Mouse (Mus musculus): Measurements from ENCODE around the gene Dazl. TPM values are rescaled to one million over a fixed set of nuclear protein-coding genes. Genes with fewer than 3 reads are reported as not detected.

Gene Dazl
- polyA plus RNA-seq, 1 experiment from 2014 or later: 0.58 TPM

GRCm38 (mm10) chr17:50236702-50237435, 56.6 kb downstream of the Dazl start:
- no peak overlapping the region for H3K4me2 ChIP-seq (ENCODE audit: low read length)
- ATAC-seq (ENCODE audit: insufficient number of reproducible peaks, insufficient read depth, low FRiP score, low read depth): no peak
- WGBS: 59% methylated on average over 9 of the region's 9 CpGs

GRCm38 (mm10) chr17:50235943-50236701, 57.3 kb downstream of the Dazl start:
- Histone ChIP-seq H3K36me3 (ENCODE audit: control insufficient read depth, insufficient read depth, low read length) (no peaks in the 10 kb centered on the region), H3K27me3 (ENCODE audit: control insufficient read depth, insufficient read depth, low read length) (peaks cover 12% of the 10 kb centered on the region; the same call in 1 of the 2 replicates), H3K9me3 (ENCODE audit: control insufficient read depth, low read length) (no peaks in the 10 kb centered on the region), H3K4me2 (ENCODE audit: low read length) (no peak overlapping the region), H3K4me1 (ENCODE audit: control insufficient read depth in 2 of 2, insufficient read depth in 2 of 2, low read length in 2 of 2) (no peaks in the 10 kb centered on the region), H3K27ac (replicated peaks in 1 of 2; ENCODE audit: control insufficient read depth in 1 of 2, insufficient read depth in 1 of 2, low read depth in 2 of 2, low read length in 2 of 2) (no peak overlapping the region), H3K4me3 (ENCODE audit: control insufficient read depth in 1 of 2, insufficient read depth in 1 of 2, low read depth in 1 of 2, low read length in 2 of 2) (no peak overlapping the region), H3K9ac (ENCODE audit: low read length) (no peak overlapping the region)
- ATAC-seq (ENCODE audit: insufficient number of reproducible peaks, insufficient read depth, low FRiP score, low read depth): no peak
- WGBS: 62% methylated on average over 13 of the region's 13 CpGs

More at GRCm38 (mm10) chr17:50236702-50237435, 56.6 kb downstream of the Dazl start:
- no peak overlapping the region for H3K9ac ChIP-seq (ENCODE audit: low read length)
- H3K4me3 ChIP-seq (ENCODE audit: control insufficient read depth in 1 of 2, insufficient read depth in 1 of 2, low read depth in 1 of 2, low read length in 2 of 2): no peak overlapping the region
- no peaks in the 10 kb centered on the region for H3K36me3 ChIP-seq (ENCODE audit: control insufficient read depth, insufficient read depth, low read length)
- peaks cover 12% of the 10 kb centered on the region; the same call in 1 of the 2 replicates for H3K27me3 ChIP-seq (ENCODE audit: control insufficient read depth, insufficient read depth, low read length)
- no peaks in the 10 kb centered on the region for H3K9me3 ChIP-seq (ENCODE audit: control insufficient read depth, low read length)
- no peaks in the 10 kb centered on the region for H3K4me1 ChIP-seq (ENCODE audit: control insufficient read depth in 2 of 2, insufficient read depth in 2 of 2, low read length in 2 of 2)
- no peak overlapping the region for H3K27ac ChIP-seq (replicated peaks in 1 of 2; ENCODE audit: control insufficient read depth in 1 of 2, insufficient read depth in 1 of 2, low read depth in 2 of 2, low read length in 2 of 2)

GRCm38 (mm10) chr17:50233956-50234355, 59.5 kb downstream of the Dazl start:
- Histone ChIP-seq H3K36me3 (ENCODE audit: control insufficient read depth, insufficient read depth, low read length) (no peaks in the 10 kb centered on the region), H3K9ac (ENCODE audit: low read length) (no peak overlapping the region), H3K4me3 (ENCODE audit: control insufficient read depth in 1 of 2, insufficient read depth in 1 of 2, low read depth in 1 of 2, low read length in 2 of 2) (no peak overlapping the region), H3K4me2 (ENCODE audit: low read length) (no peak overlapping the region), H3K27ac (replicated peaks in 1 of 2; ENCODE audit: control insufficient read depth in 1 of 2, insufficient read depth in 1 of 2, low read depth in 2 of 2, low read length in 2 of 2) (no peak overlapping the region), H3K9me3 (ENCODE audit: control insufficient read depth, low read length) (no peaks in the 10 kb centered on the region), H3K27me3 (ENCODE audit: control insufficient read depth, insufficient read depth, low read length) (peaks cover 12% of the 10 kb centered on the region; the same call in 1 of the 2 replicates), H3K4me1 (ENCODE audit: control insufficient read depth in 2 of 2, insufficient read depth in 2 of 2, low read length in 2 of 2) (no peaks in the 10 kb centered on the region)
- ATAC-seq (ENCODE audit: insufficient number of reproducible peaks, insufficient read depth, low FRiP score, low read depth): no peak
- WGBS: 86% methylated on average over 5 of the region's 5 CpGs

- Histone ChIP-seq H3K4me2 (ENCODE audit: low read length) (no peak overlapping the region), H3K27me3 (ENCODE audit: control insufficient read depth, insufficient read depth, low read length) (peaks cover 4% of the 10 kb centered on the region; the same call in 1 of the 2 replicates), H3K36me3 (ENCODE audit: control insufficient read depth, insufficient read depth, low read length) (no peaks in the 10 kb centered on the region), H3K27ac (replicated peaks in 1 of 2; ENCODE audit: control insufficient read depth in 1 of 2, insufficient read depth in 1 of 2, low read depth in 2 of 2, low read length in 2 of 2) (no peak overlapping the region), H3K4me1 (ENCODE audit: control insufficient read depth in 2 of 2, insufficient read depth in 2 of 2, low read length in 2 of 2) (no peaks in the 10 kb centered on the region), H3K4me3 (ENCODE audit: control insufficient read depth in 1 of 2, insufficient read depth in 1 of 2, low read depth in 1 of 2, low read length in 2 of 2) (no peak overlapping the region), H3K9ac (ENCODE audit: low read length) (no peak overlapping the region), H3K9me3 (ENCODE audit: control insufficient read depth, low read length) (no peaks in the 10 kb centered on the region)
- 94% methylated on average over 11 of the region's 11 CpGs for WGBS
- no peak for ATAC-seq (ENCODE audit: insufficient number of reproducible peaks, insufficient read depth, low FRiP score, low read depth)
Measured at GRCm38 (mm10) chr17:50232821-50233220, 60.6 kb downstream of the Dazl start.

DNA sequence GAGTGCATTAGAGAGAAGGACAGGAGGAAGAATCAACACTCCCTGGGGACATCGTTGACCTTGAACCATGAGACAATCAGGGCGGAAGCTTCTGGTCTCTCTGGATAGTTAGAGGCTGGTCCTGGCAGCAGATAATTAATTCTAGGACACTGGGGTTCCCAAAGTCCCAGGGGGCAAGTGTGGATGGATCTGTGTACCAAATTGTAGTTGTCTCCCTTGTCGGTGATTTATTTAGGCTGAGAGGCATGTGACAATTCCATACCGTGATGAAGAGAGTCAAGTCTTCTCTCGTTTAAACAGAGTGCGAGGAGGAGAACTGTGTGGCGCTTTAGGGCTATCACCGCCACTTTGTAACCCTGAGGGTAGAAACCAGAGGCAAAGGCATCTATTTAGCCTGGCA, 62.2 kb downstream of the Dazl start:
- Histone ChIP-seq H3K9me3 (ENCODE audit: control insufficient read depth, low read length) (no peaks in the 10 kb centered on the region), H3K9ac (ENCODE audit: low read length) (no peak overlapping the region), H3K36me3 (ENCODE audit: control insufficient read depth, insufficient read depth, low read length) (no peaks in the 10 kb centered on the region), H3K4me3 (ENCODE audit: control insufficient read depth in 1 of 2, insufficient read depth in 1 of 2, low read depth in 1 of 2, low read length in 2 of 2) (no peak overlapping the region), H3K4me1 (ENCODE audit: control insufficient read depth in 2 of 2, insufficient read depth in 2 of 2, low read length in 2 of 2) (no peaks in the 10 kb centered on the region), H3K4me2 (ENCODE audit: low read length) (no peak overlapping the region), H3K27me3 (ENCODE audit: control insufficient read depth, insufficient read depth, low read length) (no peaks in the 10 kb centered on the region), H3K27ac (replicated peaks in 1 of 2; ENCODE audit: control insufficient read depth in 1 of 2, insufficient read depth in 1 of 2, low read depth in 2 of 2, low read length in 2 of 2) (no peak overlapping the region)
- no peak for ATAC-seq (ENCODE audit: insufficient number of reproducible peaks, insufficient read depth, low FRiP score, low read depth)
- 90% methylated on average over 8 of the region's 8 CpGs for WGBS

GRCm38 (mm10) chr17:50229534-50229933, 63.9 kb downstream of the Dazl start:
- Histone ChIP-seq H3K4me3 (ENCODE audit: control insufficient read depth in 1 of 2, insufficient read depth in 1 of 2, low read depth in 1 of 2, low read length in 2 of 2) (no peak overlapping the region), H3K9me3 (ENCODE audit: control insufficient read depth, low read length) (no peaks in the 10 kb centered on the region), H3K36me3 (ENCODE audit: control insufficient read depth, insufficient read depth, low read length) (no peaks in the 10 kb centered on the region), H3K27ac (replicated peaks in 1 of 2; ENCODE audit: control insufficient read depth in 1 of 2, insufficient read depth in 1 of 2, low read depth in 2 of 2, low read length in 2 of 2) (no peak overlapping the region), H3K4me1 (ENCODE audit: control insufficient read depth in 2 of 2, insufficient read depth in 2 of 2, low read length in 2 of 2) (no peaks in the 10 kb centered on the region), H3K4me2 (ENCODE audit: low read length) (no peak overlapping the region), H3K9ac (ENCODE audit: low read length) (no peak overlapping the region), H3K27me3 (ENCODE audit: control insufficient read depth, insufficient read depth, low read length) (no peaks in the 10 kb centered on the region)
- no peak for ATAC-seq (ENCODE audit: insufficient number of reproducible peaks, insufficient read depth, low FRiP score, low read depth)
- WGBS: 68% methylated on average over 4 of the region's 4 CpGs

All from heart, embryonic 14.5 days (tissue).